In the genomic region with DNA sequence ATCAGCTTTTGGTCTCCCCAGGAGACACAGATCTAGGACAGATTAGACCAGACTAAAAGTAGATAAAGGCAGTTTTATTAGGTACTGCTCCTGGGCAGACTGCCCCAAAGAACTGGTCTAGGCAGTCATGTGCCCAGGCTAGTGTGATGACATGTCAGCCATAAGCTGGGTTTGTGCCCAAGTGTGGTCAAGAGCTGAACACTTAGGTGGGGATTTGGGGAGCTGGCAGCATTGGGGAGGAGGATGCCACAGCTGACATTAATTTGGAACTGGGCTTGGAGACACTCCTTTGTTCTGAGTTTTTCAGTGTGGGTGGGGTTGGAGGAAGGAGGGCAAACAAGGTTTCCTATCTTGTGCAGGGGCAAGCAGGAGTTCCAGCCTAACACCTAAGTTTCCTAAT, we compare ENCODE assay signal across 17 mouse cellular contexts. TPM values are rescaled to one million over a fixed set of nuclear protein-coding genes. Genes with fewer than 3 reads are reported as not detected.
"Had no signal": no experiment of that assay in that cellular context is flagged by ENCODE, and none has a peak within 500 bp of the region (broad histone marks: within the 10 kb centered on the region; RNA-seq: fewer than 3 reads in every experiment).

No protein-coding gene starts in this region.

- DNase-seq: kidney, adult 18-20 months; kidney, postnatal 10 days; kidney, postnatal 4 days; lung, embryonic 14.5 days; lung, postnatal 10 days; lung, postnatal 4 days; right cerebral cortex, postnatal 14 days; thymus, adult 2 months; thymus, postnatal 25 days had no signal

- H3K4me3 ChIP-seq: left cerebral cortex, adult 2 months; limb, embryonic 15.5 days; liver, embryonic 12.5 days; midbrain, embryonic 12.5 days; neural tube, embryonic 12.5 days; stomach, embryonic 15.5 days had no signal

- H3K9ac ChIP-seq: limb, embryonic 15.5 days; liver, embryonic 12.5 days; lung, embryonic 14.5 days; midbrain, embryonic 12.5 days; neural tube, embryonic 12.5 days; stomach, embryonic 15.5 days had no signal

- H3K27ac ChIP-seq: left cerebral cortex, adult 2 months; limb, embryonic 15.5 days; liver, embryonic 12.5 days; midbrain, embryonic 12.5 days; neural tube, embryonic 12.5 days; stomach, embryonic 15.5 days had no signal

- H3K4me1 ChIP-seq: limb, embryonic 15.5 days; liver, embryonic 12.5 days; midbrain, embryonic 12.5 days; neural tube, embryonic 12.5 days; stomach, embryonic 15.5 days had no signal

- H3K4me2 ChIP-seq: limb, embryonic 15.5 days; liver, embryonic 12.5 days; lung, embryonic 14.5 days; midbrain, embryonic 12.5 days; neural tube, embryonic 12.5 days; stomach, embryonic 15.5 days had no signal

- H3K27me3 ChIP-seq: limb, embryonic 15.5 days; midbrain, embryonic 12.5 days; neural tube, embryonic 12.5 days; stomach, embryonic 15.5 days had no signal

- H3K9me3 ChIP-seq: limb, embryonic 15.5 days; liver, embryonic 12.5 days; midbrain, embryonic 12.5 days; neural tube, embryonic 12.5 days; stomach, embryonic 15.5 days had no signal

- ATAC-seq: liver, embryonic 12.5 days had no signal

- H3K36me3 ChIP-seq: limb, embryonic 15.5 days; liver, embryonic 12.5 days; midbrain, embryonic 12.5 days; neural tube, embryonic 12.5 days; stomach, embryonic 15.5 days had no signal

RNA-seq across cellular contexts. Expression of gene Degs2, which starts 43.9 kb away (rescaled TPM):
- total RNA-seq: neutrophil, adult 5-6 weeks had no signal
- polyA plus RNA-seq: spleen, adult 2 months had no signal
